Mouse (Mus musculus) T-helper 1 cell (primary cell): ENCODE results near the gene Cenpl.
"Not testable (repeated sequence)": the region's sequence is repeated elsewhere in the genome, so short reads cannot be mapped to it uniquely, and the experiment has no call there.

ENCODE experiments used
- in situ Hi-C: fragments of 300-600 bp; cut with MboI, MseI; formaldehyde crosslinking; loops from one replicate; pipeline ENCODE4 v1.15.1; 2025; ENCODE audit warnings: high pct_unique_total_duplicates

Gene Cenpl

GRCm38 (mm10) chr1:161070352-161071271, at the start of gene Cenpl, which contains the start of gene Dars2:
Cenpl (plus strand) TSS chr1:161070713.
Dars2 (minus strand) TSS chr1:161070658.
- in situ Hi-C loops: no loop called here

DNA sequence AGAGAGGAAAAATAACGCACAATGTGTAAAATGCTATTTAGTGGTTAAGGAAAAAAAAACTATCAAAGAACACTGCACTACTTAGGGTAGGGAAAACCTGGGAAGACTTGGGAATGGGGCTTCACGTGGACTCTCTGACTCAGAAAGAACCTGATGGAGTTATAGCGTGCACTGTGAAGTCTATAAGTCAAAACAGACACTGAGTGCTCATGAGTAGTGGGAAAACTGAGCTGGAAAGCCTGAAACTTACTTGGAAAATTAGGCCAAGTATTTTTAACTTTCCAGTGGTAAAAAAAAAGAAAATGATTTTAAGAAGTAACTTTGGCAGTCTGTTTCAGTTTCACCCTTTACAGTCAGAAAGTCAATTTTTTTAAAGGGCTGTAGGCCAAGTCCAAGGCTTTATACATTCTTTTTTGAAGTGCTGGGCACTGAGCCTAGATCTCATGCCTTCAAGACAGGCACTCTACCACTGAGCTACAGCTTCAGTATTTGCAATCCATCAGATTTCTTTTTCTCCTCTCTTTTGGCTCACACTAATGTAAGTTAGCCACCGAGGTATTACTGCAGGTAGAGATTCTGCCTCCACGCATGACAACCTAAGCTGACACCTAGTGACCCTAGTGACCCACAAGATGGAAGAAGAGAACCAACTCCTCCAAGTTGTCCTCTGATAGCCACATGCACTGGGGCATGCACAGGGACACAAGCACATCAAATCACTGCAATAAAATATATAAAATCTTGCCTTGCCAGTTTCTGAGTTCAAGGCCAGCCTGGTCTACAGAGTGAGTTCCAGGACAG, 44.9 kb upstream of the Cenpl start:
- in situ Hi-C loops: no loop called here

DNA sequence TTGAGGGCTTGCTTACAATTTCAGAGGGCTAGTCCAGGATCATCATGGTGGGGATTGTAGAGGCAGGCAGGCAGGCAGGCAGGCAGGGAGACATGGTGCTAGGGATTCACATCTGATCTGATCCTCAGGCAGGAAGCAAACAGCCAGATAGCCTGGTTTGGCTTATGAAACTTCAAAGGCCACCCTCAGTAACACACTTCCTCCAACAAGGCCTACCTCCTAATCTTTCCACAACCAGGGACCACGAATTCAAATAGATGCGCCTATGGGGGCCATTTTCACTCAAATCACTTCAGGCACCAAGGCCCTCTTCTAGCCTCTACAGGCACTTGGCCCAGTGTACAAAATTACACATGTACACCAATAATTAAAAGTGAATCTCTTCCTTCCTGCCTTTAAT, 43.3 kb upstream of the Cenpl start:
- in situ Hi-C loops: no loop called here

GRCm38 (mm10) chr1:161028427-161028826, 42.1 kb upstream of the Cenpl start:
- in situ Hi-C loops: not testable (repeated sequence)

- in situ Hi-C loops: loop anchor here (10.0 kb wide), 1 partner anchor 985 kb away; the partner anchor contains the start of gene 4930523C07Rik
Measured at GRCm38 (mm10) chr1:161030058-161030457, 40.5 kb upstream of the Cenpl start.

- in situ Hi-C loops: loop anchor here (10.0 kb wide), 1 partner anchor 987 kb away; the partner anchor contains the start of gene 4930523C07Rik
Measured at GRCm38 (mm10) chr1:161031881-161032280, 38.6 kb upstream of the Cenpl start.

DNA sequence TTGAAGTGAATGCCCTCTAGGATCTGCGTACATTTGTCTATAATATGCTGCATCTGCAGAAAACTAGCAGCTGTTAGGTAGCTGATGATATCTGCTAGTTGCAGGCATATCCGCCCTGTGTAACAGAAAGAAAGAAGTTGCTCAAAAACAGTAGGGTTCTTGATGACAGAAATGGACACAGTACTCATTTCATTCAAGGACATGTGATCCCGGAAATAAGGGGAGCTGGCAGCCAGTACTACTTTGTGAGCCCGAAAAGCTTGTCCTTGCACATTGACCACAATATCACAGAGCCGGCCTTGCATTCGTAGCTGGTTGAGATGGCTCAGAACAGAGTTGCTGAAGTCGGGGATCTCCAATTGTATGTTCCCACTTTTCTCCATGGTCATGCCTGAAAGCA, 38.2 kb upstream of the Cenpl start:
- in situ Hi-C loops: loop anchor here (10.0 kb wide), 1 partner anchor 988 kb away; the partner anchor contains the start of gene 4930523C07Rik

- in situ Hi-C loops: loop anchor here (10.0 kb wide), 1 partner anchor 989 kb away; the partner anchor contains the start of gene 4930523C07Rik
Measured at GRCm38 (mm10) chr1:161033856-161034434, 36.6 kb upstream of the Cenpl start.

- in situ Hi-C loops: loop anchor here (10.0 kb wide), 1 partner anchor 990 kb away; the partner anchor contains the start of gene 4930523C07Rik
Measured at GRCm38 (mm10) chr1:161034435-161035280, 35.9 kb upstream of the Cenpl start, which contains the start of gene Zbtb37. Zbtb37 (minus strand) TSS chr1:161034849.

DNA sequence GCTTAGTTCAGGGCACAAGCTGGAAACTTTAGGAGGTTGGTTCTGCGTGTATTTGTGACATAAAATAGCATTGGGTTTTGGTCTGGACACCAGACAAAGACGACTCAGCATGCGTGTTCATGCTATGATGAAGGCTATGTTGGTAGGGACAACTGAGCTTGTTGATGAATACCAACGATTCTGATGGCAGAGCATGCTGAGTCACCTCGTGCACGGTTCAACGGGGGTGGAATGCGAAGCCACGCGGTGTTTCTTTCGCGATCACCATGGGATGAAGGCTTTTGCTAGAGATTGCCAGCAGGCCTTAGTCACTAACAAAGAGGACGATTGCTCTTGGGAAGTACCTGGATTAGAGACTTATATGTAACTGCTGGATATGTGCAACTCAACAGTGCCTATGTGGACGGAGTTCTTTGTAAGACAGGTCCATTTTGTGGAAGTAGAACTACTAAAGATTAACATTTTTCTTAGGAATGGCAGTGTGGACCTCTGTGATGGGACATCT, 35.2 kb upstream of the Cenpl start:
- in situ Hi-C loops: loop anchor here (10.0 kb wide), 1 partner anchor 991 kb away; the partner anchor contains the start of gene 4930523C07Rik

DNA sequence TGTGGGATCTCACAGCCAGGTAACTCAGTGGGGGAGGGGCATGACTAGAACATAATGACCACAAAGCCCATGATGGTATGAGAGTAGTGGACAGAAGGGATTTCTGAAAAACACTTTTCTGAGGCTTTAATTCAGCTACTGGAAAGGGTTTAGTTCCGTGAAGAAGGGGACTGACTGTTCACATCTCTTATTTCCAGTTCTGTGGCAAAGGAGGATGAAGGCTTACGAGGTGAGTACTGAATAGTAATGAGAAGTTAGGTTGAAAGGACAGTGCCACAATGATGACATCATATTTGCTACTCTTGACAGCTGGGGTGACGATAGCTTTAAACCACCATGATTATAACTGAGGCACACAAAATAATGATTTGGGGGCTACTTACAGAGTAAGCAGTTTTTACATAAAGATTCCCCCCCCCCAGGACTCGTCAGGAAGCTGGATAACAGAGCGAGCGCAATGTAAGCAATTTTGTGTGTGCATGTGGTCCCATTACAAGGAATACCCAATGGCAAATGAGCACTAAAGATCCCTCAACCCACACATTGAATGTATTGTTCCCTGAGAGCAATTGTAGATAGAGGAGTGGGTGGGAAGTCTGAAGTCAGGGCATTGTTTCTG, 34.6 kb upstream of the Cenpl start:
- in situ Hi-C loops: loop anchor here (10.0 kb wide), 1 partner anchor 991 kb away; the partner anchor contains the start of gene 4930523C07Rik

DNA sequence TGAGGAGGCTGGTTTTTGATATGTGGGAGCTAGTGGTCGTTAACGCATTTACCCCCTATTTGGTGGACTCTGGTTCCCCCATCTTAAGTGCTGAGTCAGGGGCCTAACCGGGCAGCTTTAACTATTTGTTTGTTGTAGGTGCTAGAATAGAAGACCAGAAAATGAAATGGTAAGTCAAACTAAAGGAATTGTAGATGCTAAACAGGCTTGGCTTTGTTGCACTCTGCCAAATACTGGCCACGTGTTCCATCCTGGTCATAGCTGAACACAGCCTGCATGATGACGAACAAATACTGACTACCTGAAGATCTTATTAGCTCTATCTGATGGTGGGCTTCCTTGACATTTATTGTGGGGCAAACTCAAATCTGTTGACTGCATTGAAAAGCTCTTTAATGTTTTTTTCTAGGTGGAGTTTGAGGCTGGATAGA, 34.1 kb upstream of the Cenpl start:
- in situ Hi-C loops: loop anchor here (10.0 kb wide), 1 partner anchor 992 kb away; the partner anchor contains the start of gene 4930523C07Rik

DNA sequence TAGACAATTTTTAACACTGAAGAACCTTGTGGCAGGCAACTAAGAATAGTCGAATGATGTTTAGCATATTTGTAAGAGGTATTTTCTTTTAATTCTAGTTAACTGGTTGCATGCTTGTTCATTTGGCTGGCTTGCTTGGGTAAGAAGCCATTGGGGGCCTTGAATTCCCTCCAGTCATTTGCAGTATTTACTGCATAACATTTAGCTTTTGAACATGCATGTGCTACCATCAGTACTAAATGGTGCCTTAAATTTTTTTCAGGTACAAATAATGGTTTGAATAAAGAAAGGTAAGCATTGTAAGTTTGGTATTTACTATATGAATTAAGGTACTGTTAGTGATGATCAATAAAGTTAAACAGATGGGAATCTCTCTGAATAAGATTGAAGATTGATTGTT, 33.5 kb upstream of the Cenpl start:
- in situ Hi-C loops: loop anchor here (10.0 kb wide), 1 partner anchor 992 kb away; the partner anchor contains the start of gene 4930523C07Rik

- in situ Hi-C loops: loop anchor here (10.0 kb wide), 1 partner anchor 993 kb away; the partner anchor contains the start of gene 4930523C07Rik
Measured at GRCm38 (mm10) chr1:161037599-161037998, 32.9 kb upstream of the Cenpl start.

DNA sequence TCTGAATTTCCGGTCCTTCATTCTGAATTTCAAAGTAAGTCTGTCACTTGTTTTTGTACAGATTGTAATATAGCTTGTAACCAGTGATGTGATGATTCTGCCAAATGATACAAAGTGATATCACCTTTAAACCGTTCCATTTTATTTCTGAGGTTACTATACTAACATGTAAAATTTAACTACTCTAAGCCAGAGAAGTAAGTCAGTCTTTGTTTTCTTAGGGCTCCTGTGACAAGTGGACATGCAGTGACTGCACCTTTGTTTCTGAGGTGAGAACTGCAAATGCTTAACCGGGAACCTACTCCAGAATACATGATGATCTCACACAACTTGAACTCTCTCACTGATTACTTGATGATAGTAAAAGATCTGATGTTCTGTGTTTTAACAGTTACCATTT, 32.5 kb upstream of the Cenpl start:
- in situ Hi-C loops: loop anchor here (10.0 kb wide), 1 partner anchor 993 kb away; the partner anchor contains the start of gene 4930523C07Rik

DNA sequence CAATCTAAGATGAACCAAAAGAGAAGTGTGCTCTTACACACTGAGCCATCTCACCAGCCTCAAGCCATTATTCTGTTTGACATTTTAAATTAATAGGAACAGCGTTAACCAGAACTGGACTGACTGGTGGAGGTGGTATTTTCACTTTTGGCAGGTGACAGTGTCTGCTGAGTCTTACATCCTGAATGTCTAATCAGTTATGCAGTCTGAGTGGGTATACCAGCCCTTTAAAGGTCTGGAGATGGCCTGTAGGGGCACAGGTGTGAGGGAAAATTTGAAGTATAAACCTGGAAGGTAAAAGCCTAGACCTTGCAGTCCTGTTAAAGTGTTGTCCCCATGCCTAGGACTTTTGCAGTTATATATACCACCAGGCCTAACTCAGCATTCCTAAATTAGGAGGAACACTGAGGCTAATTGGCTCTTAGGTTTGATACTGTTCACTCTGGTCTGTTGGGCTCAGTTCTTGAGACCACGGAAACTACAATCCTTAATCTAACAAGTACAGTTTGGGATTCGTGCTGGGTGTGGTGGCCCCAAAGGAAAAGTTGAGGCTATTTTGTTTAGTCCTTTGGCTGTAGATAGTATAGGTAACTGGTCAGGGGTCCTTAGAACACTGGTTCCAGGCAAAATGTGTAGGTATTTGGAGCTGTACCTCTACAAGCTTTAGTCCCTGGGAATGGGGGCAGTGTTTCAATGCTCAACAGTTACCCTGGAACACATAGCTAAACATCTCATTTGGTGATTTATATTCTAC, 31.4 kb upstream of the Cenpl start:
- in situ Hi-C loops: loop anchor here (10.0 kb wide), 1 partner anchor 994 kb away; the partner anchor contains the start of gene 4930523C07Rik

GRCm38 (mm10) chr1:161039741-161040425, 30.6 kb upstream of the Cenpl start:
- in situ Hi-C loops: loop anchor here (10.0 kb wide), 2 partner anchors 995 to 1525 kb away; partner anchors contain the start of gene 4930523C07Rik

- in situ Hi-C loops: loop anchor here (10.0 kb wide), 1 partner anchor 1524 kb away; no protein-coding TSS in a partner anchor
Measured at GRCm38 (mm10) chr1:161040426-161040770, 30.1 kb upstream of the Cenpl start.
